Mouse (Mus musculus) intestine, embryonic 15.5 days (tissue): ENCODE data around the gene B4galt5. TPM values are rescaled to one million over a fixed set of nuclear protein-coding genes. Genes with fewer than 3 reads are reported as not detected.

Source experiments
- ATAC-seq: fragments of 200-750 bp; cut with Nextera tagmentation; 2 replicates; pipeline ENCODE4 v1.8.0; 2017; ENCODE audit warnings: moderate TSS enrichment, moderate library complexity
- H3K27ac ChIP-seq: fragments of 300-500 bp; sonication (generic); 2 replicates; pipeline ENCODE4 v1.5.1; 2015; ENCODE audit warnings: mild to moderate bottlenecking, inconsistent platforms
- H3K27me3 ChIP-seq: fragments of 300-500 bp; sonication (generic); replicated peaks from 2 replicates; pipeline ENCODE4 v1.6.1; 2015; ENCODE audit warnings: inconsistent platforms
- H3K36me3 ChIP-seq: fragments of 300-500 bp; sonication (generic); 2 replicates; pipeline ENCODE4 v1.6.1; 2015; ENCODE audit warnings: inconsistent platforms
- H3K4me1 ChIP-seq: fragments of 300-500 bp; sonication (generic); replicated peaks from 2 replicates; pipeline ENCODE4 v1.6.1; 2015; ENCODE audit warnings: inconsistent platforms
- H3K4me2 ChIP-seq: fragments of 300-500 bp; sonication (generic); replicated peaks from 2 replicates; pipeline ENCODE4 v1.6.1; 2015; ENCODE audit warnings: mild to moderate bottlenecking, inconsistent platforms
- H3K4me3 ChIP-seq: fragments of 300-500 bp; sonication (generic); replicated peaks from 2 replicates; pipeline ENCODE4 v1.5.1; 2015; ENCODE audit warnings: inconsistent platforms
- H3K9ac ChIP-seq: fragments of 300-500 bp; sonication (generic); 2 replicates; pipeline ENCODE4 v1.6.1; 2015; ENCODE audit warnings: inconsistent platforms
- H3K9me3 ChIP-seq: fragments of 300-500 bp; sonication (generic); 2 replicates; pipeline ENCODE4 v1.6.1; 2016; ENCODE audit warnings: inconsistent platforms
- whole genome bisulfite sequencing: fragments of 180-500 bp; shearing (Covaris S2); methylation state at CpG from one replicate; pipeline ENCODE4 v1.1.7; 2015; 5-methylcytosine and 5-hydroxymethylcytosine counted together
- polyA plus RNA-seq: library from polyadenylated mRNA; unstranded; fragments of >200 nt; fragmentation: Nextera tagmentation; extraction: Ambion mirVana; gene quantifications from 2 replicates; pipeline ENCODE4 v1.2.1, GENCODE M21; 2015

Gene B4galt5
- polyA plus RNA-seq, 1 experiment from 2014 or later: 9.6 TPM

DNA sequence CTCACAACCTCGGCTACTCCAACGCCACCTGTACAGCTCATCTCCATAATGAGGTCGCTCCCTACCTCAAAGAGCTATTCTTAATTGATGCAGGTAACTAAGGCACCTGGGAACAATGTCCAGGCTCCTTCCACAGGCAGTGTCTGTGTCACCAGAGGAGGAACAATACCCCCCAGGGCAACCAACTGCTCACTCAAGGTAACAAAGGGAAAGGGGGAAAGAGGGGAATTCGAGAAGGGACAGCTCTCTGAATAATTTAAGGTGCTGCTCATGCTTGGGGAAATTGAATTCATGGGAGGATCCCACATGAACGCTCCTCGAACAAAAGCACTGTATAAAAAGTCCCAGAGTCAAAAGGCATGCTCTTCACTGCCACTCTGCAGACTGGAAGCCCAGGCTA lies 6.1 kb downstream of the B4galt5 start:
- H3K4me3 ChIP-seq: no peak overlapping the region
- ATAC-seq: no peak

DNA sequence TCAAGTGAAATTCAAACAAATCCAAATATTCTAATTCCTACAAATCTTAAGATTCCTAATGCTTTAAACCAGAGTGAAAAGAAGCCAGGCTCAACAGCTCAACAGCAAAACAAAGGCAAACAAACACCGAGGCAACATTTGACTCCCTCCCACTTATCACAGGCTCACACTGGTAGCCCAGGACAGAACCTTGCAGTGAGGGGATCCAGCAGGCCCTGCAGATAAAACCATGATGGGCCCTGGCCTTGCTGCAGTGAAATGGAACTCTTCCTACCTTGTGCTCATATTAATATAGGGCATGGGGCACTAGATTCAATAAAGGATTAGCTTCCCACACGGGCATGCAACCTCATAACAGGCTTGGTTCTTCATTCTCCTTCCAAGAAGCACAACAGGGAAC lies 11.4 kb downstream of the B4galt5 start:
- ATAC-seq: no peak
- 39% methylated on average over 2 of the region's 2 CpGs for WGBS
- Histone ChIP-seq H3K27ac (no peak overlapping the region), H3K9ac (no peak overlapping the region), H3K4me3 (no peak overlapping the region), H3K9me3 (no peaks in the 10 kb centered on the region), H3K36me3 (no peaks in the 10 kb centered on the region), H3K4me1 (peaks cover 28% of the 10 kb centered on the region), H3K4me2 (no peak overlapping the region), H3K27me3 (no peaks in the 10 kb centered on the region)

More for the DNA sequence above, 6.1 kb downstream of the B4galt5 start:
- Histone ChIP-seq H3K27ac (no peak overlapping the region), H3K4me2 (no peak overlapping the region), H3K9ac (no peak overlapping the region), H3K36me3 (no peaks in the 10 kb centered on the region), H3K9me3 (no peaks in the 10 kb centered on the region), H3K27me3 (no peaks in the 10 kb centered on the region), H3K4me1 (peaks cover 28% of the 10 kb centered on the region)
- WGBS: 73% methylated on average over 6 of the region's 6 CpGs

DNA sequence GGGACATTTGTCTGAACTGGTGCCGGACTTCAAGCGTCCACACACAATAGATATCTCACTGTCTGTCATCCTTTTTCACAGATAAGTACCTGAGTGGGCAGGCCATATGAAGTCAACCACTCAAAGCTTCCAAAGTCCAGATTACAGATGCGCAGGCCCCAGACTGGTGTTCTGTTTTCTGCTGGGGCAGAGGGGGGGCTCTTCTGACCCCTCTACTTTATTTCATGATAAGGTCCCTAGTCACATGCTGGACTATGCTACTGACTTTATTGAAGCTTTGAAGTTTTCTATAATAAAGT lies 11.8 kb downstream of the B4galt5 start:
- Histone ChIP-seq H3K36me3 (no peaks in the 10 kb centered on the region), H3K27ac (no peak overlapping the region), H3K4me3 (no peak overlapping the region), H3K4me2 (no peak overlapping the region), H3K27me3 (no peaks in the 10 kb centered on the region), H3K9ac (no peak overlapping the region), H3K9me3 (no peaks in the 10 kb centered on the region), H3K4me1 (peaks cover 31% of the 10 kb centered on the region)
- ATAC-seq: 0 out of 2 replicates have a peak, but pooled peaks have one; percentile 22
- 63% methylated on average over 3 of the region's 3 CpGs for WGBS

DNA sequence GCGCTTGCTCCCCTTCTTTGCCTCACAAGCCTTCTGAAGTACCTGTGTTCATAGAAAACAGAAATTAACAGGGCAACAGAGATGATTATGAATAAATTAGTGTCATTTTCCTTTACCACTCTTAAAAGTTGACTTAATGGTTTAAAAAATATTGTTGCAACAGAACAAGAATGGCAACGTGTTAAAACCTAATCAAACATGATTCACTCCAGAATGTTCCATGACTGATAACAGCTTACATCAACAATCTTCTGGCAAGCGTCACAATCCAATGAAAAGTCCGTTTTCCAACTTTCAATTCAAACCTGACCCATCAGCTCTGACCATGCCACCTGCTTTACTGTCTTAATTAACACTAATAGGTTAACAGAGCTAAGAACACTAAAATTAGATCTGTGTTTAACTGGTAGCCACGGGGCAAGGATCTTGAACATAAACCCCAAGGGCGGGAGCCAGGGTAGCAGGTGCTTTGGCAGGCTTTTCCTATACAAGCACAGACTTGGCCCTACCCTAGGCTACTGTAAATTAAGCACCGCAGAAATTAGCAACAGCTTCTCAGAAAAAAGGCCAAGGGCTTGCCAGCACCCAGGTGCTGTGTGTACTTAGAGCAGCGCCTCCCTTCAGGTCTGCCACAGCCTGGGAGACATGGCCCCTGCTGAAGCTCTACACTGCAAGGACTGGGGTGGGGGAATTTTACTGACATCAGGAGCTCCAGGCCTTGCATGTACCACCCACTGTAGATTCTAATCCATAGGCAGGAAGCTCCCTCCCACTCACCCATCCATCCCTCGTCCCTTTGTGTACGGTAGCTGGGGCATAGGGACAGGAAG lies 12.4 kb downstream of the B4galt5 start:
- Histone ChIP-seq H3K4me1 (peaks cover 32% of the 10 kb centered on the region), H3K9me3 (no peaks in the 10 kb centered on the region), H3K27me3 (no peaks in the 10 kb centered on the region), H3K9ac (no peak overlapping the region), H3K4me2 (no peak overlapping the region), H3K4me3 (no peak overlapping the region), H3K27ac (peak overlapping the region; percentile 45), H3K36me3 (no peaks in the 10 kb centered on the region)
- 52% methylated on average over 10 of the region's 10 CpGs for whole genome bisulfite sequencing
- ATAC-seq: 0 out of 2 replicates have a peak, but pooled peaks have one; percentile 32

DNA sequence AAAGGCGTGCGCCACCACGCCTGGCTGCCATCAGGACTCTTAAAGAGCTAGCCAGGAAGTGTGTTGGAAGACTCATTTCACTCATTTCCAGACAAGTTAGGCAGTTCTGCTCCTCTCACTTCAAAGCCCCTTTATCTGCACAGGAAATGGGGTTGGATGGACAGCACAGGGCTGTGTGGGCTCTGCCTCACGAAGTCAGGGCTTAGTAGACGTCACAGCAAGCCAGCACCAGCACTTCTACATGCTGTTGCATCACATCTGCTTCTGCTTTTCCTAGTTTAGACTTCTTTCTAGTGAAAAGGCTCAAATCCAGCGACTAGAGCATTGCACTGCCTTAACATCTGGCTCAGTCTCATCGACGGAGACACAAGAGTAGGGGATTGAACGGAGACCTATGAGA lies 13.9 kb downstream of the B4galt5 start:
- ATAC-seq: no peak
- H3K4me3 ChIP-seq: no peak overlapping the region
- H3K4me1 ChIP-seq: peaks cover 44% of the 10 kb centered on the region
- no peaks in the 10 kb centered on the region for H3K27me3 ChIP-seq
- H3K9ac ChIP-seq: no peak overlapping the region
- WGBS: 74% methylated on average over 9 of the region's 9 CpGs
- no peaks in the 10 kb centered on the region for H3K9me3 ChIP-seq
- H3K4me2 ChIP-seq: no peak overlapping the region
- H3K36me3 ChIP-seq: no peaks in the 10 kb centered on the region
- no peak overlapping the region for H3K27ac ChIP-seq

DNA sequence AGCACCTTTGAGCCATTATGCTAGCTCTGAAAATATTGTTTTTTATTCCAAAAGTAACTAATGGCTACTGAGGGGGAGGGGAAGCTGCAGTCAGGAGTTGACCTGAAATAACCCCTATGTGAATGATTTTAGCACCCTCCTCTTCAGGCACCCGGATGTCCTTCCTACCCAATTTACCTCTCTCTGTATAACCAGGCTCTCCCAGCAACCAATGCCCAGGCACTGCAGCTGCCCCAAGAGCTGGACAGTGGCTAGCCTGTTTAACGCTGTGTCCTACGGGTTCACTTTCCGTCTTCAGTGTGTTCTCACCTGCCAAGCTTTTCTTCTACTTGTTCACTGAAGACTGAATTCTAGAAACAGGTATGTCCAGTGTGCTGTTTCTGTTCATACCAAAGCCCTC lies 14.7 kb downstream of the B4galt5 start:
- no peak overlapping the region for H3K4me2 ChIP-seq
- H3K27me3 ChIP-seq: no peaks in the 10 kb centered on the region
- 80% methylated on average over 4 of the region's 4 CpGs for WGBS
- no peak overlapping the region for H3K27ac ChIP-seq
- H3K9me3 ChIP-seq: no peaks in the 10 kb centered on the region
- no peak for ATAC-seq
- H3K9ac ChIP-seq: no peak overlapping the region
- H3K4me3 ChIP-seq: no peak overlapping the region
- peaks cover 44% of the 10 kb centered on the region for H3K4me1 ChIP-seq
- H3K36me3 ChIP-seq: no peaks in the 10 kb centered on the region

DNA sequence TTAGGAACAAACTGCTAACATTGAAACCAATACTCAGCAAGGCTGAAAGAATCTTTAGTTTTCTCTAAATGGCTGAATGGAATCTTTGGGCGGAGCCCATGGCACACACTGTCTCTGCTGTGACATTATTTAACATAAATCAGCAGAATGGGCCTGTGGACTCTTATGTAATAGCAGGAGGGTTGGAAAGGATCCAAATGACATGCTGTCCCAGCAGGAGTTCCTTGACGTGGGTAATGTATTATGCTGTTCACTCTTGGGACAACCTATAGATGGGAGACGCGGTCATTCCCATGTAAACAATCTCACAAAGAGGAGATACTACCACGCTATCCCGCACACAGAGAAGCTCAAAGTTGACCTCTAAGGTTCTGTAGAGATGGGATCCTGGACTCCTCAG lies 15.5 kb downstream of the B4galt5 start:
- Histone ChIP-seq H3K36me3 (no peaks in the 10 kb centered on the region), H3K27me3 (no peaks in the 10 kb centered on the region), H3K4me2 (no peak overlapping the region), H3K9me3 (no peaks in the 10 kb centered on the region), H3K27ac (no peak overlapping the region), H3K9ac (no peak overlapping the region), H3K4me1 (peaks cover 44% of the 10 kb centered on the region), H3K4me3 (no peak overlapping the region)
- ATAC-seq: no peak
- 57% methylated on average over 6 of the region's 6 CpGs for WGBS

DNA sequence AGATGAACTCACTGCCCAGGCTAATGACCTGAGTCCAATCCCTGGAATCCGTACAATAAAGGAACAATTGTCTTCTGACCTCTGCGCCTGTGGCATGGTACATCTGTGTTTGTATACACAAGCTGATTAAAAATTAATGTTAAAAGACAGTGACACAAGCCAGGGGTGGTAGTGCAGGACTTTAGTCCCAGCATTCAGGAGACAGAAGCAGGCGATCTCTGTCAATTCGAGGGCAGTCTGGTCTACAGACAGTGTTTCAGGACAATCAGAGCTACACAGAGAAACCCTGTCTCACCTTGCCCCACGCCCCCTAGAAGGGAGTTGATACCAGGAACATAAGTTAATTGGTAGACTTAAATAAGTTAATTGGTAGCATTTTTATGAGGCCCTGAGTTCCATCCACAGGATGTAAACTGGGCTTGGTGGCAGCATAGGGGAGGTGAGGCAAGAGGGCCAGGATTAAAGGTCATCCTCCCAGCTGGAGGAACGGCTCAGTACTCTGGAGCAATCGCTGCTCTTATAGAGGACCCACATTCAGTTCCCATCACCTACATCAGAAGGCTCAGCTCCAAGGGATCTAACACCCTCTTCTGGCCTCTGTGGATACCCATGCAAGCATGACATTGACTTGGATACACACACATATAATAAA lies 16.5 kb downstream of the B4galt5 start:
- Histone ChIP-seq H3K27me3 (no peaks in the 10 kb centered on the region), H3K36me3 (no peaks in the 10 kb centered on the region), H3K4me2 (no peak overlapping the region), H3K4me3 (no peak overlapping the region), H3K9me3 (no peaks in the 10 kb centered on the region), H3K4me1 (peaks cover 36% of the 10 kb centered on the region), H3K9ac (no peak overlapping the region), H3K27ac (peak overlapping the region; percentile 42)
- ATAC-seq: peak; percentile 77
- WGBS: 49% methylated on average over 7 of the region's 7 CpGs

DNA sequence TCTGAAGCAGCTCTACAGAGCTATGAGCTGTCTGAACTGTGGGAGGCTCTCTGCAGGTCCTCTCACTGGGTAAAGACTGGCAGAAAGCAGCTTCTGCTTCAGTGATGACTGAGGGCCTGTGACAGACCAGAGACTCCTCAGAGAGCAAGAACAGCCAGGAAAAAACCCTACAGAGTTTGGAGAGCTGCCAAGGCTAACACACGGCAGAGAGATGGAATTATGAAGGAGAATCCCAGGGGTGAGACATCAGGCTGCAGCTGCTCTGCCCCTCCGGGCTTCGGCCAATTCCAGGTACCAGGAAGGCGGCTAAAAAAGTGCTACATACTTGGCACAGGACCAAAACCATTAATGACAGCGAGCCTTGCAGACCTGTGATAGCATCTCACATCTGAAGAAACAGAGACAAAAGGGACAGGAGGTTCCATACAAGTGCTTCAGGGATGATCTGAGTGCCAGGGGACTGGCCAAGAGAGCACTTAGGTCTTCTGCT lies 17.5 kb downstream of the B4galt5 start:
- Histone ChIP-seq H3K4me1 (peaks cover 28% of the 10 kb centered on the region), H3K36me3 (no peaks in the 10 kb centered on the region), H3K27me3 (no peaks in the 10 kb centered on the region), H3K9me3 (no peaks in the 10 kb centered on the region), H3K4me2 (no peak overlapping the region), H3K4me3 (no peak overlapping the region), H3K27ac (no peak overlapping the region), H3K9ac (no peak overlapping the region)
- ATAC-seq: peak; percentile 30; the same call in 1 of the 2 replicates
- 13% methylated on average over 5 of the region's 5 CpGs for WGBS

DNA sequence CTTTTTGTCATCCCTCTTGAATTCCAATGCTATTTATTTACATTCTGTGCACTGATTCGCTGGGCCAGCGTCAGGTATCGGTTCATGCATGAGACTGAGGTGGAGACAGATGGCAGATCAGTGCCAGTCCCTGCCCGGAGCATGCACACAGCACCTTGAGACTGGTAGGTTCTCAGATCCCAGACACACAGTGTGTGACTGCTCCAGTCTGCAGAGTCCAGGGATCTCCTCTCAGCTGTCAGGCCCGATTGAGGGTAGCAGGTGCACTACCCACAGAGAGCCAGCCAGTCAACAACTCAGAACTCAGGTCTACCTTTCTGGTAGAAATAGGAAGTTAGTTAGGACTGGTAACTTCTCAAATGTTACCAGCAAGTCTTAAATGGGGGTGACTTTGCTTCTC lies 18.4 kb downstream of the B4galt5 start:
- Histone ChIP-seq H3K27ac (no peak overlapping the region), H3K9ac (no peak overlapping the region), H3K9me3 (no peaks in the 10 kb centered on the region), H3K4me1 (peaks cover 28% of the 10 kb centered on the region), H3K27me3 (no peaks in the 10 kb centered on the region), H3K4me3 (no peak overlapping the region), H3K36me3 (no peaks in the 10 kb centered on the region), H3K4me2 (no peak overlapping the region)
- WGBS: 82% methylated on average over 5 of the region's 5 CpGs
- no peak for ATAC-seq

DNA sequence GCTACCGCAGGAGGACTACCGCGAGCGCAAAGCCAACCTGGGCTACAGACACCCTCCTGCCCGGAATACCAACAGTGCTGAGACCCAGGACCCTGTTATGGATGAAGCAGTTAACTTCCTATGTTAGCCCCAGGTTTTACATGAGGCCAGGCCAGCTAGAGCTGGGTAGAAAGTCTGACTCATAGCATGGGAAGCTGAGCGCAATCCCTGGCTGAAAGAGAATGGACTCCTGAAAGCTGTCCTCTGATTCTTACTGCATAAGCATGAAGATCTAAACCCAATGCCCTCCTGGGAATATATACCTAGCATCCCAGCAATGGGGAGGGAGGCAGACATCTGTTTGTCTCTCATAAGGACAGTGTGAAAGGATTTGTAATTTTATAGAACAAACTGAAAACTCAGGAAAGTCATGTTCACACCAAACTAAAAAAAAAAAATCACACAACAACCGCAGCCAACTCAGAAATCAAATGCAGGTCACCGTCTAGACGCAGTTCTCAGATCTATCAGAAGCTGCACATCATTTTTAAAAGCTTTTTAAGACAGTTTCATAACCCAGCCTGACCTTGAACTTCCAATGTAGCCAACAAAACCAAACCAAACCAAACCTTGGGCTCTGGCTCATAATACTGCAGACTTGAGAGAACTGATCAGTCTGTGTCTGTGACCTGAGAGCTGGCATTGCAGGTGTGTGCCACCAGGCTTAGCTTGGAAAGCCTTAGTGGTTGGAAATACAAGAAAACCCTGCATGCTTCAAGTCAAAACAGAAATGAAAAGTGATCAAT lies 19.3 kb downstream of the B4galt5 start:
- Histone ChIP-seq H3K36me3 (no peaks in the 10 kb centered on the region), H3K9ac (no peak overlapping the region), H3K27me3 (no peaks in the 10 kb centered on the region), H3K27ac (no peak overlapping the region), H3K4me1 (peaks cover 31% of the 10 kb centered on the region), H3K9me3 (no peaks in the 10 kb centered on the region), H3K4me2 (no peak overlapping the region), H3K4me3 (no peak overlapping the region)
- 91% methylated on average over 9 of the region's 9 CpGs for WGBS
- no peak for ATAC-seq

DNA sequence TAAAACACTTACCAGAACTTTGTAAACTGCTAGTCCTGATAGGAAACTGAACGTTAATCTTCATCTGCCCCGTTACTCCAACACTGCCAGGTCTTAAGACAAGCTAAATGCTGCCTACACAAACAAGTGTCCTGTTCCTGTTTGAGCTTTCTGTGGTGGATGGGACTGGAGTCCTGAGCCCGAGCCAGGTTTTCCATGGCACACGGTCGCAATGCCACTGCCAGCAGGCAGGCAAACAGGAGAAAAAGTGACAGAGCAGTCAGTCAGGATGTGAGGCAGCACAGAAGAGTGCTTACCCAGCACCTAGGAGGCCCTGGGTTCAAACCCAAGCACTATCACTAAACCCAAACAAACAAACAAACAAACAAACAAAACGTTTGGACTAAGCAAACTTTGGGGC lies 20.6 kb downstream of the B4galt5 start:
- no peak for ATAC-seq
- Histone ChIP-seq H3K9me3 (no peaks in the 10 kb centered on the region), H3K4me3 (no peak overlapping the region), H3K27me3 (no peaks in the 10 kb centered on the region), H3K36me3 (no peaks in the 10 kb centered on the region), H3K4me2 (no peak overlapping the region), H3K27ac (no peak overlapping the region), H3K9ac (no peak overlapping the region), H3K4me1 (peaks cover 33% of the 10 kb centered on the region)
- WGBS: 74% methylated on average over 6 of the region's 6 CpGs
